Mouse (Mus musculus) G1E (cell line): ENCODE data around the gene Abi3bp. TPM values are rescaled to one million over a fixed set of nuclear protein-coding genes. Genes with fewer than 3 reads are reported as not detected.

Experiments used
- ATAC-seq: 2 replicates; pipeline ENCODE4 v1.8.0; 2016; ENCODE audit warnings: mild to moderate bottlenecking; ENCODE audit not compliant: insufficient number of reproducible peaks, poor library complexity, low FRiP score, severe bottlenecking; ENCODE audit errors: extremely low read depth
- DNase-seq: peaks from one replicate; pipeline ENCODE4 v3.0.0; 2012; ENCODE audit warnings: low spot score
- H3K27me3 ChIP-seq: 2 replicates; pipeline ENCODE4 v1.6.1; 2012; ENCODE audit warnings: mild to moderate bottlenecking, low read length, inconsistent platforms; ENCODE audit not compliant: insufficient read depth
- H3K36me3 ChIP-seq: replicated peaks from 2 replicates; pipeline ENCODE3; 2012; ENCODE audit warnings: mild to moderate bottlenecking, inconsistent platforms
- H3K4me1 ChIP-seq: 2 replicates; pipeline ENCODE4 v1.6.1; 2012; ENCODE audit warnings: low read depth, low read length, inconsistent platforms, mixed read lengths; ENCODE audit not compliant: insufficient read depth
- H3K4me3 ChIP-seq: 2 replicates; pipeline ENCODE4 v1.5.1; 2012; ENCODE audit warnings: low read depth, mild to moderate bottlenecking, inconsistent platforms, low read length, moderate library complexity, mixed read lengths
- H3K9me3 ChIP-seq: replicated peaks from 2 replicates; pipeline ENCODE4 v1.6.1; 2012; ENCODE audit warnings: inconsistent platforms
- CTCF ChIP-seq: IDR thresholded peaks from 2 replicates; pipeline ENCODE4 v1.5.1; 2012; ENCODE audit warnings: low read depth, low read length, inconsistent platforms, mixed read lengths
- GATA1 ChIP-seq: IDR thresholded peaks from 2 replicates; pipeline ENCODE4 v1.6.1; 2012; ENCODE audit warnings: borderline replicate concordance, low read length, inconsistent platforms, mixed read lengths
- GATA2 ChIP-seq: IDR thresholded peaks from 2 replicates; pipeline ENCODE4 v1.6.1; 2012; ENCODE audit warnings: low read depth, low read length, inconsistent platforms, borderline replicate concordance
- POLR2AphosphoS5 ChIP-seq: IDR thresholded peaks from 2 replicates; pipeline ENCODE4 v1.6.1; 2012; ENCODE audit warnings: low read depth, low read length, inconsistent platforms; ENCODE audit not compliant: insufficient replicate concordance
- TAL1 ChIP-seq: conservative IDR thresholded peaks from 2 replicates; pipeline ENCODE4 v1.6.1; 2012; ENCODE audit warnings: low read depth, low read length, inconsistent platforms, mixed read lengths
- polyA plus RNA-seq: library from polyadenylated mRNA; stranded (reverse); fragments of >175 nt; gene quantifications from 2 replicates; pipeline ENCODE4 v1.2.3, GENCODE M21; 2012
- total RNA-seq, 2 experiments: library from RNA; stranded (forward) in 1 of 2; stranded (reverse) in 1 of 2; fragments of 200-1000 nt in 1 of 2; fragments of >200 nt in 1 of 2; fragmentation: Nextera tagmentation in 1 of 2; gene quantifications; 2 replicates each; pipeline ENCODE4 v1.2.3; 2014 to 2017

The Abi3bp gene
- total and polyA plus RNA-seq, 3 experiments: 0.16 TPM; not detected in 2

DNA sequence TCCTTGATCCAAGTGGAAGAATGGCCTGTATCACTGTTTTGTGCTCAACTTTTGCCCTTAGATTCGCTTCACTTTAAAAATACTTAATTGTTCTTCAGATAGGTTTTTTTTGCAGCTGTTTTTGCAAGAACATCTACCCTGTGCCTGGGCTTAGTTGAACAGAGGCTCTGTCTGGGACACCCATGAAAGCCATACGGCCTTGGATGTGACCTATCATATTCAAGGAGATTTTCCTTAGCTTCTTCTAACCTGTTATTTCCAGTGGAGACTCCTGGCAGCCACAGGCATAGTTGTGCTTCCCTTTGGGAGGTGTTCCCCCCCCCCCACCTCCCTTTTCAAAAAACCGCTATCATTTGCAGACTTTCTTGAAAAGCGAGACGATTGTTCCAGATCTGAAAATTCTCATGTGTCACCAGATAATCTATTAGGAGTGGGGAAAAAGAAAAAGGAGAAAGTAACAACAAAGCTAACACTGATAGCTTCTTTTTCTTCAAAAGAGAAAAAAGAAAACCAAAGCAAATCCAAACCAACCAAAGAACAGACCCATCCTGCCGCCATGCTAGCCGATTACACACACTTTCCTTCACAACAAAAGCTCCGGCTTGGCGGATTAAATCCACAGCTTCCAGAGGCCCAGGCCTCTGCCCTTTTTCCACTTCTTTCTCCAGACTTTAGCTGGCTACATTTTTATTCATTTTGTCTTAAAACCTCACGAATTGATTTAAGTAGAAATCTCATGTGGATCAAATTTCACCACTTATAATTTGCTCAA is 133.6 kb downstream of the Abi3bp start:
- no peak for TF ChIP-seq GATA1
- TF ChIP-seq GATA2: no peak
- TF ChIP-seq TAL1: no peak
- no peak for TF ChIP-seq CTCF
- TF ChIP-seq POLR2AphosphoS5: no peak
- Histone ChIP-seq H3K36me3 (no peaks in the 10 kb centered on the region), H3K4me1 (no peaks in the 10 kb centered on the region), H3K27me3 (0 out of 2 replicates have a peak, but pooled peaks cover 7% of the 10 kb centered on the region), H3K9me3 (no peaks in the 10 kb centered on the region), H3K4me3 (no peak overlapping the region)
- ATAC-seq (no peak), DNase-seq (no peak)

DNA sequence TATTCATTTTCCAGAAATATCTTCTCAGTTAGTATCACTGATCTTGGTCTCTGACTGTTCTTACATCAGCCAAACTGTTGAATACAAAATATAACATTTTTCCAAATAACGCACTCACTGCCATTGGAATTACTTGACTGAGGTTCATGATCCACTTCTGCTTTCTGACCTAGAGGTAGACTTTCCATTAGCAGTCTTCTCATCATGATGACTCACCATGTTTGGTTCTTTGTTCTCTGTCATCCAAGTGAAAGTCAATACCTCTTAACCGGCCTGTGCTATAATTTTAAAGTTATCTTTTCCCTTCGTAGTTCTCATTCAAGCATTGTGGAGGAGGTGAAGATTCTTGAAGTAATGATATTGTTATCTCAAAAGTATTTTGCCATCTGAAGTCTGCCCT is 160.9 kb downstream of the Abi3bp start:
- TF ChIP-seq GATA1 (no peak), TAL1 (no peak), GATA2 (no peak), POLR2AphosphoS5 (no peak)
- H3K4me1 ChIP-seq: no peaks in the 10 kb centered on the region
- H3K9me3 ChIP-seq: no peaks in the 10 kb centered on the region
- no peak for ATAC-seq
- no peaks in the 10 kb centered on the region for H3K27me3 ChIP-seq
- DNase-seq: no peak
- no peak overlapping the region for H3K4me3 ChIP-seq
- H3K36me3 ChIP-seq: no peaks in the 10 kb centered on the region

DNA sequence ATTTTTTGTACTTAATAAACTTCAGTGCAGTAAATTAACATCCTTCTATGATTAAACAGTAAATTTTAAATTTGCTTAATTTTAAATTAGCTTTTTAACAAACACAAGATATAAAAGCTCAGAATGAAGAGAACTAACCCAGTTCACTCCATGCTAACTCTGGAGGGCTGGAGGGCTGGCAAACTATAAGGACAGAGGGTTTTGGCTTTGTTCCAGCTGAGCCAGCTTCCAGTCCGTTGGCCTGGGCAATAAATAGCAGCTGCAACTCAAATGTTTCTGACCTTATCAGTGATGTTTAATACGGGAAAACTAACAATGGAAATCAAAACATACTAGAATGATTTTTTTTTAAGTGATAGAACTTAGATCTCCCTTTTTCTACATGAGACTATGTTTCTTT is 167.6 kb downstream of the Abi3bp start:
- DNase-seq: no peak
- ATAC-seq: no peak
- Histone ChIP-seq H3K9me3 (no peaks in the 10 kb centered on the region), H3K36me3 (no peaks in the 10 kb centered on the region), H3K27me3 (peaks cover 5% of the 10 kb centered on the region; the same call in 1 of the 2 replicates), H3K4me3 (no peak overlapping the region), H3K4me1 (no peaks in the 10 kb centered on the region)
- no peak for TF ChIP-seq GATA2
- no peak for TF ChIP-seq POLR2AphosphoS5

DNA sequence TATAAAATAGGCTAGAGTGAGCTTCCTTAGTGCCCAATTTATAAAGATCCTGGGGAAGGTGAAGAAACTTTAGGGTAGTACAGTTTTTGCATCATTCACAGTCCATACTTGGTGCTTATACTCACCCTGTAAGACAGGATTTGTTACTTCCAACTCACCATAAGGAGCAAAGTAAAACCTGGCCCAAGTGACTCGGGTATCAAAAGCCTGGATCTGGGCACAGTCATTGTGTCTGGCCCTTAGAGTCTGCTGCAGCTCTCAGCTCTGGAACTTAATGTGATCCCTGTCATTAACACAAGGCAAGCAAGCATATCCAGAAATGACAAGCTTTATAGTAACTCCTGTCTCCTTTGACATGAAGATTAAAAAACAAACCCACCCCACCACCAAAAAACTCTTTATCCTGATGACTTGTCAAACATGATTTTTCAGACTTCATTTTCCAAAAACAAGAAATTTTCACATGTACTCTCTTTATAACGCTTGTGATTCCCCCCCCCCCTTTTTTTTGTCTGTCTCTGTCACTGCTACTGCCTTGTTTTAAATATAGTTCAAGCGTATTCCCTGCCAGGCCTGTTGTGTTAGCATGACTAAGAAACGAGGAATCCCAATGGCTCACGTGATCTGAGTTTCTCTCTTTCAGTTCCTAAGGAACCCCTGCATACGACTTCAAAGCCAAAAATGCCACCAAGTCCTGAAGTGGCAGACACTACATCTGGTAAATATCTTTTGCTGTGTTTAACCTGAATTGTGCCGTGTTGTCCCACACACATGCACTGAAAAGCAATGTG is 168.9 kb downstream of the Abi3bp start:
- Histone ChIP-seq H3K9me3 (no peaks in the 10 kb centered on the region), H3K4me1 (no peaks in the 10 kb centered on the region), H3K36me3 (no peaks in the 10 kb centered on the region), H3K27me3 (peaks cover 9% of the 10 kb centered on the region; the same call in 1 of the 2 replicates), H3K4me3 (no peak overlapping the region)
- ATAC-seq (no peak), DNase-seq (no peak)
- no peak for TF ChIP-seq CTCF
- TF ChIP-seq POLR2AphosphoS5: no peak
- TF ChIP-seq GATA1: no peak
- TF ChIP-seq TAL1: no peak
- no peak for TF ChIP-seq GATA2

DNA sequence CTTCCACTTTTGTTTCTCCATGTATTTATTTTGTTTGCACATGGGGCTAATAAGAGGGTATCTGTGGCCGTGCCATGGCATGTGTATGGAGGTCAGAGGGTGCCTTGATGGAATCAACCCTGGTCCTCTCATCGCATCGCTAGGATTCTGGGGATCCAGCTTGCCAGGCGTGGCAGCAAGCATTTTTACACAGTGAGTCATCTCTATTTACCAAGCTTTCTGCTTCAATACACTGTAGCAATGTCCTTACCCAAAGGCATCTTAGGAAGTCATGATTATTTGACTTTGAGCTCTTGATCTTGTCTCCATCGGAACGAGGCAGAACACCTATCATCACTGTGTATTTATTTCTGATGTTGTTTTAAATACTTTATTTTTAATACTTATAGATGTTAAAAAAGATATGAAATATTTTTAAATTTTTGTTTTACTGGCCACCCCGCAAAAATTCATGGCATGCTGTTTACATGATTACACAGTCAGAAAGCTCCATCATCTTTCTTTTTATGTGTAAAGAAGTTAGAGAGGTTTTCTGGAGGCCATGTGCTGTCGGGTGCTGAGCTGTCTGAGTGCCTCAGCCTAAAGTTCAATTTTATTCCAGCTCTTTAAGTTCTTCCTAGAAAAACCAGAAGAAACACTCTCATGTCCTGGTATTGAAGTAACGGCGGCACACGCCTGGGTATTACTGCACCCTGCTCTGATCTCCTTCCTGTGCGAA is 177.7 kb downstream of the Abi3bp start:
- ATAC-seq (no peak), DNase-seq (no peak)
- Histone ChIP-seq H3K9me3 (no peaks in the 10 kb centered on the region), H3K4me1 (no peaks in the 10 kb centered on the region), H3K27me3 (peaks cover 7% of the 10 kb centered on the region), H3K36me3 (no peaks in the 10 kb centered on the region), H3K4me3 (no peak overlapping the region)
- TF ChIP-seq CTCF (no peak), GATA1 (no peak), GATA2 (no peak), TAL1 (no peak), POLR2AphosphoS5 (no peak)

DNA sequence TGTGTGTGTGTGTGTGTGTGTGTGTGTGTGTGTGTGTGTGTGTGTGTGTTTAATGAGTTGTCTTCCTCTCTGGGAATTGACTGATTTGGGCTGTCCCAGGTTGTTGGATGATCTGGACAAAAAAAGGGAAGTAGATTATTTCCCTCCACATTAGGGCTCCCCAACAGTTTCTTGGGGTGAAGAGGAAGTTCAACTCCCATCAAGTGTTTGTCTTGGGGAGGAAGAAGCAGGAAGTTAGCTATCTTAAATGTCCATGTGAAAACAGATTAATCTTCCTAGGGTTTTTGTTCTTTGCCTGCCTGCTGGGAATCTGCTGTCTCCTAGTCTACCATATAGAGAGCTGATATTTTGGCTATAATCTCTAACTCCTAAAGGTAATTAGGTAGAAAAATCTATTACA is 181.2 kb downstream of the Abi3bp start:
- no peak overlapping the region for H3K4me3 ChIP-seq
- ATAC-seq (no peak), DNase-seq (no peak)
- H3K36me3 ChIP-seq: no peaks in the 10 kb centered on the region
- H3K9me3 ChIP-seq: no peaks in the 10 kb centered on the region
- peaks cover 8% of the 10 kb centered on the region for H3K27me3 ChIP-seq
- TF ChIP-seq TAL1 (no peak), POLR2AphosphoS5 (no peak), GATA1 (no peak), CTCF (no peak), GATA2 (no peak)
- no peaks in the 10 kb centered on the region for H3K4me1 ChIP-seq
